Mouse (Mus musculus) kidney, adult 2 months (tissue): Measurements from ENCODE around the gene Dlg2.

Source experiments
- CTCF ChIP-seq: fragments of 200-500 bp; conservative IDR thresholded peaks from 2 replicates; pipeline ENCODE4 v1.5.1; 2011; ENCODE audit warnings: low read depth, mild to moderate bottlenecking, control low read depth, low read length, moderate library complexity, mixed read lengths; ENCODE audit not compliant: insufficient read depth, insufficient read length
- POLR2A ChIP-seq: fragments of 200-500 bp; IDR thresholded peaks from one replicate; pipeline ENCODE4 v1.6.1; 2011; ENCODE audit warnings: low read depth, low read length, control low read depth

- no peak for TF ChIP-seq CTCF
- TF ChIP-seq POLR2A = no peak
These were observed 742.0 kb downstream of the Dlg2 start for GRCm38 (mm10) chr7:91218321-91218987.
